Mouse (Mus musculus) hindbrain, postnatal 0 days (tissue): Measurements from ENCODE around the gene Rims3. TPM values are rescaled to one million over a fixed set of nuclear protein-coding genes. Genes with fewer than 3 reads are reported as not detected.

Source experiments
- ATAC-seq: fragments of 200-750 bp; cut with Nextera tagmentation; 2 replicates; pipeline ENCODE4 v1.8.0; 2017; ENCODE audit warnings: mild to moderate bottlenecking, moderate TSS enrichment, moderate library complexity
- DNase-seq: peaks from one replicate; pipeline ENCODE4 v3.0.0-alpha.2; 2015; ENCODE audit warnings: low spot score
- H3K27ac ChIP-seq: fragments of 300-500 bp; sonication (generic); 2 replicates; pipeline ENCODE4 v1.5.1; 2014; ENCODE audit warnings: mild to moderate bottlenecking
- H3K27me3 ChIP-seq: fragments of 300-500 bp; sonication (generic); 2 replicates; pipeline ENCODE4 v1.6.1; 2014; ENCODE audit warnings: low read length, mixed read lengths; ENCODE audit not compliant: insufficient read depth
- H3K36me3 ChIP-seq: fragments of 300-500 bp; sonication (generic); 2 replicates; pipeline ENCODE4 v1.6.1; 2014; ENCODE audit warnings: low read length, mixed read lengths; ENCODE audit not compliant: insufficient read depth
- H3K4me1 ChIP-seq: fragments of 300-500 bp; sonication (generic); 2 replicates; pipeline ENCODE4 v1.6.1; 2014; ENCODE audit warnings: antibody characterized with exemption, low read length, mixed read lengths; ENCODE audit not compliant: insufficient read depth
- H3K4me2 ChIP-seq: fragments of 300-500 bp; sonication (generic); 2 replicates; pipeline ENCODE4 v1.6.1; 2014; ENCODE audit warnings: low read depth, mild to moderate bottlenecking, low read length, moderate library complexity, mixed read lengths
- H3K4me3 ChIP-seq: fragments of 300-500 bp; sonication (generic); 2 replicates; pipeline ENCODE4 v1.5.1; 2014; ENCODE audit warnings: low read length
- H3K9ac ChIP-seq: fragments of 300-500 bp; sonication (generic); replicated peaks from 2 replicates; pipeline ENCODE4 v1.6.1; 2014; ENCODE audit warnings: mild to moderate bottlenecking, low read length, moderate library complexity, mixed read lengths
- H3K9me3 ChIP-seq: fragments of 300-500 bp; sonication (generic); 2 replicates; pipeline ENCODE4 v1.6.1; 2016; ENCODE audit warnings: low read length, mixed read lengths
- CTCF ChIP-seq: IDR thresholded peaks from 2 replicates; pipeline ENCODE4 v1.5.1; 2016; ENCODE audit warnings: antibody characterized with exemption, control low read depth, low read depth
- WGBS: fragments of 180-500 bp; shearing (Covaris S2); extraction: QIAGEN DNeasy Blood & Tissue Kit; methylation state at CpG from one replicate; pipeline ENCODE4 v1.1.7; 2014; 5-methylcytosine and 5-hydroxymethylcytosine counted together
- polyA plus RNA-seq: library from polyadenylated mRNA; unstranded; fragments of >200 nt; fragmentation: Nextera tagmentation; extraction: Ambion mirVana; gene quantifications from 2 replicates; pipeline ENCODE4 v1.2.1, GENCODE M21; 2015
- total RNA-seq: library from RNA; depleted of rRNA; stranded (reverse); fragments of >200 nt; gene quantifications from 2 replicates; pipeline ENCODE4 v1.2.3, GENCODE M21; 2014

The Rims3 gene
- total and polyA plus RNA-seq, 2 experiments from 2014 or later, result 22.8 to 109 TPM

GRCm38 (mm10) chr4:120848909-120849308, 5.7 kb upstream of the Rims3 start:
- WGBS, result 63% methylated on average over 6 of the region's 6 CpGs
- DNase-seq (no peak), ATAC-seq (no peak)
- Histone ChIP-seq H3K4me2 (no peak overlapping the region), H3K4me1 (no peaks in the 10 kb centered on the region), H3K36me3 (no peaks in the 10 kb centered on the region), H3K9ac (no peak overlapping the region), H3K9me3 (no peaks in the 10 kb centered on the region), H3K4me3 (no peak overlapping the region), H3K27me3 (no peaks in the 10 kb centered on the region), H3K27ac (no peak overlapping the region)
- no peak for TF ChIP-seq CTCF

- no peak overlapping the region for H3K27ac ChIP-seq
- H3K9ac ChIP-seq, result no peak overlapping the region
- WGBS, result 51% methylated on average over 11 of the region's 11 CpGs
- TF ChIP-seq CTCF, result no peak
- no peak for DNase-seq
- no peak for ATAC-seq
- H3K27me3 ChIP-seq, result no peaks in the 10 kb centered on the region
- H3K4me2 ChIP-seq, result no peak overlapping the region
- no peaks in the 10 kb centered on the region for H3K36me3 ChIP-seq
- H3K4me3 ChIP-seq, result no peak overlapping the region
- H3K9me3 ChIP-seq, result no peaks in the 10 kb centered on the region
- no peaks in the 10 kb centered on the region for H3K4me1 ChIP-seq
These were observed 5.2 kb upstream of the Rims3 start for GRCm38 (mm10) chr4:120849451-120849850.

GRCm38 (mm10) chr4:120850946-120851345, 3.7 kb upstream of the Rims3 start:
- Histone ChIP-seq H3K27me3 (no peaks in the 10 kb centered on the region), H3K9ac (no peak overlapping the region), H3K4me1 (peaks cover 7% of the 10 kb centered on the region), H3K4me2 (no peak overlapping the region), H3K36me3 (no peaks in the 10 kb centered on the region), H3K4me3 (no peak overlapping the region), H3K27ac (no peak overlapping the region), H3K9me3 (no peaks in the 10 kb centered on the region)
- ATAC-seq (peak; percentile 67), DNase-seq (peak; percentile 91)
- 2% methylated on average over 10 of the region's 10 CpGs for WGBS
- peak; percentile 92 for TF ChIP-seq CTCF

GRCm38 (mm10) chr4:120855360-120856060, 894 bp downstream of the Rims3 start:
- Histone ChIP-seq H3K4me1 (peaks cover 7% of the 10 kb centered on the region), H3K36me3 (no peaks in the 10 kb centered on the region), H3K9me3 (no peaks in the 10 kb centered on the region), H3K9ac (peak overlapping the region; percentile 75), H3K27me3 (no peaks in the 10 kb centered on the region), H3K4me2 (peak overlapping the region; percentile 67), H3K4me3 (peak overlapping the region; percentile 71), H3K27ac (peak overlapping the region; percentile 78)
- TF ChIP-seq CTCF, result no peak
- 11% methylated on average over 7 of the region's 7 CpGs for WGBS
- ATAC-seq, result peak; percentile 1; the same call in 1 of the 2 replicates
- peak; percentile 27 for DNase-seq

- Histone ChIP-seq H3K4me1 (peaks cover 7% of the 10 kb centered on the region), H3K4me3 (0 out of 2 replicates have a peak overlapping the region, but pooled peaks have one; percentile 3), H3K36me3 (no peaks in the 10 kb centered on the region), H3K9ac (no peak overlapping the region; the same call in 1 of the 2 replicates), H3K27me3 (no peaks in the 10 kb centered on the region), H3K9me3 (no peaks in the 10 kb centered on the region), H3K27ac (no peak overlapping the region), H3K4me2 (peak overlapping the region; percentile 67)
- ATAC-seq (no peak), DNase-seq (no peak)
- WGBS, result 40% methylated on average over 5 of the region's 5 CpGs
- no peak for TF ChIP-seq CTCF
These were observed 1.8 kb downstream of the Rims3 start for GRCm38 (mm10) chr4:120856376-120856775.

- ATAC-seq (no peak), DNase-seq (no peak)
- H3K27me3 ChIP-seq, result no peaks in the 10 kb centered on the region
- H3K4me2 ChIP-seq, result no peak overlapping the region
- H3K27ac ChIP-seq, result no peak overlapping the region
- peaks cover 7% of the 10 kb centered on the region for H3K4me1 ChIP-seq
- no peak overlapping the region for H3K9ac ChIP-seq
- no peaks in the 10 kb centered on the region for H3K9me3 ChIP-seq
- H3K36me3 ChIP-seq, result no peaks in the 10 kb centered on the region
- 84% methylated on average over 7 of the region's 7 CpGs for WGBS
- no peak for TF ChIP-seq CTCF
- no peak overlapping the region for H3K4me3 ChIP-seq
These were observed 5.2 kb downstream of the Rims3 start for GRCm38 (mm10) chr4:120859865-120860264.

- Histone ChIP-seq H3K36me3 (no peaks in the 10 kb centered on the region), H3K27me3 (no peaks in the 10 kb centered on the region), H3K4me2 (no peak overlapping the region), H3K9ac (no peak overlapping the region), H3K9me3 (no peaks in the 10 kb centered on the region), H3K27ac (no peak overlapping the region), H3K4me3 (no peak overlapping the region), H3K4me1 (peaks cover 11% of the 10 kb centered on the region)
- no peak for ATAC-seq
- peak; percentile 47 for DNase-seq
- 21% methylated on average over 6 of the region's 6 CpGs for WGBS
- no peak for TF ChIP-seq CTCF
These were observed 11.6 kb downstream of the Rims3 start for GRCm38 (mm10) chr4:120866211-120866610.
